Mouse (Mus musculus) MEL (cell line): ENCODE results near the gene Vsig2. TPM values are rescaled to one million over a fixed set of nuclear protein-coding genes. Genes with fewer than 3 reads are reported as not detected.

Experiments
- DNase-seq: peaks from one replicate; pipeline ENCODE4 v3.0.0; 2011; ENCODE audit warnings: low read depth, low spot score
- H3K27ac ChIP-seq: 2 replicates; pipeline ENCODE4 v1.5.1; 2012; ENCODE audit warnings: low read depth, mild to moderate bottlenecking, control low read depth, low read length, moderate library complexity; ENCODE audit not compliant: control insufficient read depth
- H3K27me3 ChIP-seq, 2 experiments: fragments of 150-350 bp in 1 of 2; sonication (generic) in 1 of 2; 2 replicates each; pipeline ENCODE4 v1.6.1; 2012; ENCODE audit warnings: low read length in 2 of 2, mild to moderate bottlenecking in 2 of 2, improper control_type of control experiment in 1 of 2, moderate library complexity in 1 of 2; ENCODE audit not compliant: insufficient read depth in 2 of 2, control insufficient read depth in 1 of 2
- H3K36me3 ChIP-seq, 2 experiments: 2 replicates each; pipeline ENCODE4 v1.6.1; 2012 to 2014; ENCODE audit warnings: low read length in 2 of 2, improper control_type of control experiment in 1 of 2, inconsistent platforms in 1 of 2, mild to moderate bottlenecking in 1 of 2; ENCODE audit not compliant: insufficient read depth in 2 of 2, control insufficient read depth in 1 of 2
- H3K4me1 ChIP-seq, 2 experiments: fragments of 150-350 bp in 1 of 2; sonication (generic) in 1 of 2; 2 replicates each; pipeline ENCODE4 v1.6.1; 2012; ENCODE audit warnings: low read length in 2 of 2, improper control_type of control experiment in 1 of 2, mild to moderate bottlenecking in 1 of 2; ENCODE audit not compliant: insufficient read depth in 2 of 2, control insufficient read depth in 1 of 2
- H3K4me3 ChIP-seq, 2 experiments: fragments of 150-350 bp in 1 of 2; sonication (generic) in 1 of 2; 2 replicates each; pipeline ENCODE4 v1.5.1; 2012; ENCODE audit warnings: low read depth in 2 of 2, low read length in 2 of 2, mild to moderate bottlenecking in 2 of 2, moderate library complexity in 2 of 2, control low read depth in 1 of 2, improper control_type of control experiment in 1 of 2; ENCODE audit not compliant: control insufficient read depth in 1 of 2, insufficient read depth in 1 of 2
- H3K79me2 ChIP-seq: 2 replicates; pipeline ENCODE4 v1.6.1; 2012; ENCODE audit warnings: mild to moderate bottlenecking, low read length, moderate library complexity; ENCODE audit not compliant: control insufficient read depth, poor library complexity, insufficient read depth
- H3K9ac ChIP-seq: 2 replicates; pipeline ENCODE4 v1.6.1; 2012; ENCODE audit warnings: low read depth, mild to moderate bottlenecking, control low read depth, low read length, moderate library complexity; ENCODE audit not compliant: control insufficient read depth, poor library complexity, severe bottlenecking
- H3K9me3 ChIP-seq: fragments of 150-350 bp; sonication (generic); replicated peaks from 2 replicates; pipeline ENCODE4 v1.6.1; 2012; ENCODE audit warnings: mild to moderate bottlenecking, low read length, improper control_type of control experiment, moderate library complexity; ENCODE audit not compliant: insufficient read depth
- CHD2 ChIP-seq: IDR thresholded peaks from 2 replicates; pipeline ENCODE4 v1.6.1; 2011; ENCODE audit warnings: low read length, improper control_type of control experiment
- E2F4 ChIP-seq: IDR thresholded peaks from 2 replicates; pipeline ENCODE4 v1.6.1; 2011; ENCODE audit warnings: low read depth, low read length, improper control_type of control experiment, borderline replicate concordance
- ELF1 ChIP-seq: IDR thresholded peaks from 2 replicates; pipeline ENCODE4 v1.6.1; 2014; ENCODE audit warnings: low read depth, mild to moderate bottlenecking, inconsistent platforms, low read length, improper control_type of control experiment, moderate library complexity
- ETS1 ChIP-seq: IDR thresholded peaks from 2 replicates; pipeline ENCODE4 v1.6.1; 2012; ENCODE audit warnings: low read depth, mild to moderate bottlenecking, inconsistent platforms, low read length, improper control_type of control experiment, moderate library complexity
- GABPA ChIP-seq: IDR thresholded peaks from 2 replicates; pipeline ENCODE4 v1.6.1; 2012; ENCODE audit warnings: low read depth, mild to moderate bottlenecking, inconsistent platforms, low read length, improper control_type of control experiment, moderate library complexity
- HCFC1 ChIP-seq: IDR thresholded peaks from 2 replicates; pipeline ENCODE4 v1.6.1; 2012; ENCODE audit warnings: low read depth, mild to moderate bottlenecking, inconsistent platforms, low read length, improper control_type of control experiment, moderate library complexity
- MAFK ChIP-seq: IDR thresholded peaks from 2 replicates; pipeline ENCODE4 v1.6.1; 2011; ENCODE audit warnings: low read depth, mild to moderate bottlenecking, low read length, improper control_type of control experiment, borderline replicate concordance
- MAX ChIP-seq: IDR thresholded peaks from 2 replicates; pipeline ENCODE4 v1.6.1; 2011; ENCODE audit warnings: low read length, improper control_type of control experiment
- MAZ ChIP-seq: IDR thresholded peaks from 2 replicates; pipeline ENCODE4 v1.6.1; 2012; ENCODE audit warnings: low read depth, mild to moderate bottlenecking, inconsistent platforms, low read length, improper control_type of control experiment
- MEF2A ChIP-seq: IDR thresholded peaks from 2 replicates; pipeline ENCODE4 v1.6.1; 2014; ENCODE audit warnings: low read depth, mild to moderate bottlenecking, inconsistent platforms, low read length, improper control_type of control experiment; ENCODE audit not compliant: poor library complexity, insufficient replicate concordance, severe bottlenecking; ENCODE audit errors: extremely low read depth
- MXI1 ChIP-seq: IDR thresholded peaks from 2 replicates; pipeline ENCODE4 v1.6.1; 2011; ENCODE audit warnings: mild to moderate bottlenecking, low read depth, low read length, improper control_type of control experiment
- MYB ChIP-seq: IDR thresholded peaks from 2 replicates; pipeline ENCODE4 v1.6.1; 2011; ENCODE audit warnings: mild to moderate bottlenecking, low read depth, low read length, improper control_type of control experiment
- NELFE ChIP-seq: IDR thresholded peaks from 2 replicates; pipeline ENCODE4 v1.6.1; 2011; ENCODE audit warnings: low read depth, low read length, improper control_type of control experiment
- SMC3 ChIP-seq: IDR thresholded peaks from 2 replicates; pipeline ENCODE4 v1.6.1; 2011; ENCODE audit warnings: low read depth, low read length, improper control_type of control experiment
- TBP ChIP-seq: IDR thresholded peaks from 2 replicates; pipeline ENCODE4 v1.8.0; 2011; ENCODE audit warnings: low read depth, low read length, improper control_type of control experiment
- UBTF ChIP-seq: IDR thresholded peaks from 2 replicates; pipeline ENCODE4 v1.6.1; 2012; ENCODE audit warnings: low read depth, mild to moderate bottlenecking, inconsistent platforms, low read length, improper control_type of control experiment, moderate library complexity, borderline replicate concordance; ENCODE audit not compliant: insufficient read depth
- ZKSCAN1 ChIP-seq: IDR thresholded peaks from 2 replicates; pipeline ENCODE4 v1.6.1; 2012; ENCODE audit warnings: low read depth, mild to moderate bottlenecking, inconsistent platforms, low read length, improper control_type of control experiment, moderate library complexity
- ZMIZ1 ChIP-seq: IDR thresholded peaks from 2 replicates; pipeline ENCODE4 v1.6.1; 2012; ENCODE audit warnings: low read depth, mild to moderate bottlenecking, inconsistent platforms, low read length, improper control_type of control experiment, moderate library complexity
- ZNF384 ChIP-seq: IDR thresholded peaks from 2 replicates; pipeline ENCODE4 v1.6.1; 2012; ENCODE audit warnings: low read depth, mild to moderate bottlenecking, inconsistent platforms, low read length, improper control_type of control experiment
- polyA plus RNA-seq, 2 experiments: library from polyadenylated mRNA; stranded (reverse) in 1 of 2; unstranded in 1 of 2; fragments of >175 nt in 1 of 2; fragments of >200 nt in 1 of 2; gene quantifications; 2 replicates each; pipeline versions ENCODE4 v1.2.1 to v1.2.4; 2012; ENCODE audit warnings: low replicate concordance in 2 of 2, low read depth in 1 of 2; ENCODE audit not compliant: insufficient read length in 2 of 2, insufficient read depth in 1 of 2, missing spikeins in 1 of 2
- total RNA-seq: library from RNA; depleted of rRNA; stranded (reverse); fragments of 300-350 nt; gene quantifications from 2 replicates; pipeline ENCODE4 v1.2.3, GENCODE M21; 2012

Vsig2 gene
- total and polyA plus RNA-seq, 3 experiments = 0.64 TPM; not detected in 2

- TF ChIP-seq HCFC1 (no peak), NELFE (no peak), SMC3 (no peak), CHD2 (no peak), MEF2A (no peak), MAZ (no peak)
These were observed 11.4 kb upstream of the Vsig2 start, which contains the start of gene Esam (continued) for GRCm38 (mm10) chr9:37527396-37528224.

DNA sequence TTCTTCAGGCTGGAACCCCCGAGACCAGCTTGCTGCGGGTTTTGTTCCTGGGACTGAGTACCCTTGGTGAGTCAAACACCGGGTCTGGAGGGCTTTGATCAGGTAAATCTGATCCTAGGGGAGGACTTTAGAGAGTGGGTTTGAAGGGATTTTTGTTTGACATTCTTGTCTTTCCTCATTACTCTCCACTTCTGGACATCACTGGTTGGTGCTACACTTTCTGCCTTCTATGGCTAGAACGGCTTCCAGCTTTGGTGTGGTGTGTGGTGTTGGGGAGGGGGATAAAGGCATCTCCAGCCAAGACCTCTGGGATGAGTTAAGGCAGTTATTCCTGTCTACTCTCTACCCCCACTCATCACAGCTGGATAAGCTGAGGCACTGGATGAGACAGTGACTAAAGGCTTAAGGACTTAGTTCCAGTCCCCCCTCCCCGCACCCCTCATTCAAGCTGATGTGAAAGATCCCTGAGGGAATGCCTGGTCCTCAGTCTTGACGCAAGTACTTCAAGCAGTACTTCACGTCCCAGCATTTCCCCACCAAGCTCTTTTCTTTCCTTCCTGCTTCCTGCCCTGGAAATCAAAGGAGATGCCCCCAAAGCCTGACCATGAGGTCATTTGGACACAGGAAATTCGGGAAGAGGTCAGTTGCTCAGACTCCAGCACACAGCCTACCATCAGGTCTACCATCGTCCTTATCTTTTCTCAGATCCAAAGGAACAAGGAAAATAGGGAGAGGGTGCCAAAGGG is 10.7 kb upstream of the Vsig2 start:
- Histone ChIP-seq H3K79me2 (no peaks in the 10 kb centered on the region), H3K36me3 (no peaks in the 10 kb centered on the region; a peak in 3 of 4 replicates), H3K9ac (no peak overlapping the region), H3K4me1 (peaks cover 0 to 13% of the 10 kb centered on the region in 2 experiments; a peak in 2 of 4 replicates), H3K27ac (no peak overlapping the region), H3K4me3 (no peak overlapping the region), H3K27me3 (no peaks in the 10 kb centered on the region), H3K9me3 (no peaks in the 10 kb centered on the region)
- no peak for TF ChIP-seq E2F4
- no peak for TF ChIP-seq MYB
- no peak for TF ChIP-seq TBP
- TF ChIP-seq ELF1 = no peak
- TF ChIP-seq MAX = no peak
- TF ChIP-seq ZMIZ1 = no peak
- TF ChIP-seq MAZ = no peak
- no peak for TF ChIP-seq GABPA
- no peak for TF ChIP-seq HCFC1
- TF ChIP-seq MAFK = no peak
- no peak for TF ChIP-seq ZNF384
- no peak for TF ChIP-seq ETS1
- TF ChIP-seq ZKSCAN1 = no peak
- TF ChIP-seq MXI1 = no peak
- no peak for TF ChIP-seq NELFE
- no peak for TF ChIP-seq UBTF
- no peak for DNase-seq
